Mouse (Mus musculus): Measurements from ENCODE around the gene Zfp354a.

- TF ChIP-seq GATA1 (IDR thresholded peaks at IDR 0.05; ENCODE audit: borderline replicate concordance, low read length) (no peak), FLI1 (IDR thresholded peaks at IDR 0.05; ENCODE audit: low read length) (no peak)
These were observed 26.2 kb upstream of the Zfp354a start for GRCm38 (mm10) chr11:51032851-51033250.
